Mouse (Mus musculus): Measurements from ENCODE around the gene Klk1b26. TPM values are rescaled to one million over a fixed set of nuclear protein-coding genes. Genes with fewer than 3 reads are reported as not detected.

The Klk1b26 gene
- not detected in 2 replicates for polyA plus RNA-seq (2021; fragmentation: Nextera tagmentation)
- long read RNA-seq, experiment 1 = 0 reads
- long read RNA-seq, experiment 2 = 0 reads

DNA sequence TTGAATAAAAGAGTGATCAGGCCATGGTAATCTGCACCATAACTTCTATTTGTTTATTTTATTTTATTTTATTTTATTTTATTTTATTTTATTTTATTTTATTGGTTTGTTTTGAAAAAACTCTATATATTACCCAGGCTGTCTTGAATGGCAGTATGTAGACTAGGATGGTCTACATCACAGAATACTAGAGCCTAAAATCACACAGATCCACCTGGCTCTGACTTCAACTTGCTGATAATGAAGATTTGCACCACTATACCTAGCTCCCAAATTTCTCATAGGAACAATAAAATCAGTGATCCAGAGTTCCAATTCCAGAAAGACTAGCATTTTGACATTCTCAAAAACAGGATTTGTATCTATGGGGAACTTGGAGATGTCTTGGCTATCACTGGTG lies at the start of gene Klk1b26:
Gene Klk1b26, plus strand, starts transcription at position 301 of the 400 bp plus-strand sequence.

GRCm38 (mm10) chr7:43966451-43966850 lies 45.5 kb upstream of the Klk1b26 start, which contains the start of gene Klk1b1:
Klk1b1 (plus strand) TSS chr7:43966751.

GRCm38 (mm10) chr7:43975761-43976160 lies 36.2 kb upstream of the Klk1b26 start, which contains the start of gene Klk1b9:
Klk1b9 (plus strand) TSS chr7:43976061.

GRCm38 (mm10) chr7:43995577-43995976 lies 16.4 kb upstream of the Klk1b26 start, which contains the start of gene Klk1b11:
Klk1b11 (plus strand) TSS chr7:43995877.

GRCm38 (mm10) chr7:44051990-44052389 lies 40.0 kb downstream of the Klk1b26 start, which contains the start of gene Klk1b27:
Klk1b27 (plus strand) TSS chr7:44052290.

Other genes with a start within 250 kb of the Klk1b26 start
- not detected in 2 replicates for gene Klk12, start 243.3 kb upstream of the Klk1b26 start, polyA plus RNA-seq (2021; fragmentation: Nextera tagmentation)
- gene Klk11, start 237.6 kb upstream of the Klk1b26 start, polyA plus RNA-seq (2021; fragmentation: Nextera tagmentation) = not detected in 2 replicates
- gene Klk10, start 231.1 kb upstream of the Klk1b26 start, polyA plus RNA-seq (2021; fragmentation: Nextera tagmentation) = 1.1 and 1.4 TPM in 2 replicates
- 0.13 TPM in 1 of 2 replicates, not detected in the other for gene Klk9, start 220.3 kb upstream of the Klk1b26 start, polyA plus RNA-seq (2021; fragmentation: Nextera tagmentation)
- 45.3 and 58.8 TPM in 2 replicates for gene Klk8, start 214.6 kb upstream of the Klk1b26 start, polyA plus RNA-seq (2021; fragmentation: Nextera tagmentation)
- 0.16 and 0.21 TPM in 2 replicates for gene Klk7, start 200.9 kb upstream of the Klk1b26 start, polyA plus RNA-seq (2021; fragmentation: Nextera tagmentation)
- 4.4 and 5.0 TPM in 2 replicates for gene Klk6, start 187.7 kb upstream of the Klk1b26 start, polyA plus RNA-seq (2021; fragmentation: Nextera tagmentation)
- 0.15 TPM in 1 of 2 replicates, not detected in the other for gene Klk5, start 170.2 kb upstream of the Klk1b26 start, polyA plus RNA-seq (2021; fragmentation: Nextera tagmentation)
- gene Klk4, start 131.0 kb upstream of the Klk1b26 start, polyA plus RNA-seq (2021; fragmentation: Nextera tagmentation) = not detected in 2 replicates
- not detected in 2 replicates for gene Klk15, start 78.4 kb upstream of the Klk1b26 start, polyA plus RNA-seq (2021; fragmentation: Nextera tagmentation)
- gene Klk1b8, start 61.5 kb upstream of the Klk1b26 start, polyA plus RNA-seq (2021; fragmentation: Nextera tagmentation) = not detected in 2 replicates
- not detected in 2 replicates for gene Klk1b1, start 45.4 kb upstream of the Klk1b26 start, polyA plus RNA-seq (2021; fragmentation: Nextera tagmentation)
- gene Klk1b9, start 36.1 kb upstream of the Klk1b26 start, polyA plus RNA-seq (2021; fragmentation: Nextera tagmentation) = not detected in 2 replicates
- gene Klk1b11, start 16.3 kb upstream of the Klk1b26 start, polyA plus RNA-seq (2021; fragmentation: Nextera tagmentation) = not detected in 2 replicates
- 0.16 and 0.28 TPM in 2 replicates for gene Klk1b27, start 40.1 kb downstream of the Klk1b26 start, polyA plus RNA-seq (2021; fragmentation: Nextera tagmentation)
- gene Klk1b21, start 90.2 kb downstream of the Klk1b26 start, polyA plus RNA-seq (2021; fragmentation: Nextera tagmentation) = not detected in 2 replicates
- gene Klk1b22, start 100.5 kb downstream of the Klk1b26 start, polyA plus RNA-seq (2021; fragmentation: Nextera tagmentation) = not detected in 2 replicates
- gene Klk1b16, start 124.6 kb downstream of the Klk1b26 start, polyA plus RNA-seq (2021; fragmentation: Nextera tagmentation) = not detected in 2 replicates
- 0.23 TPM in 1 of 2 replicates, not detected in the other for gene Klk1b24, start 176.1 kb downstream of the Klk1b26 start, polyA plus RNA-seq (2021; fragmentation: Nextera tagmentation)
- gene Klk1b3, start 186.0 kb downstream of the Klk1b26 start, polyA plus RNA-seq (2021; fragmentation: Nextera tagmentation) = not detected in 2 replicates
- gene Klk1b4, start 195.3 kb downstream of the Klk1b26 start, polyA plus RNA-seq (2021; fragmentation: Nextera tagmentation) = not detected in 2 replicates
- not detected in 2 replicates for gene Klk1b5, start 203.8 kb downstream of the Klk1b26 start, polyA plus RNA-seq (2021; fragmentation: Nextera tagmentation)
- not detected in 2 replicates for gene Klk1, start 213.2 kb downstream of the Klk1b26 start, polyA plus RNA-seq (2021; fragmentation: Nextera tagmentation)
- not detected in 2 replicates for gene Gm36864, start 224.0 kb downstream of the Klk1b26 start, polyA plus RNA-seq (2021; fragmentation: Nextera tagmentation)
- 1.8 and 2.1 TPM in 2 replicates for gene 1700028J19Rik, start 234.5 kb downstream of the Klk1b26 start, polyA plus RNA-seq (2021; fragmentation: Nextera tagmentation)
- 110 and 113 TPM in 2 replicates for gene 2410002F23Rik, start 234.6 kb downstream of the Klk1b26 start, polyA plus RNA-seq (2021; fragmentation: Nextera tagmentation)
- not detected in 2 replicates for gene Acp4, start 245.2 kb downstream of the Klk1b26 start, polyA plus RNA-seq (2021; fragmentation: Nextera tagmentation)
- gene Gm15517, start 249.3 kb downstream of the Klk1b26 start, polyA plus RNA-seq (2021; fragmentation: Nextera tagmentation) = not detected in 2 replicates